Mouse (Mus musculus) erythroblast, embryonic 14.5 days (primary cell): Measurements from ENCODE around the gene Arpc5.

Source experiments
- GATA1 ChIP-seq: IDR thresholded peaks from 2 replicates; pipeline ENCODE4 v1.6.1; 2012; ENCODE audit warnings: low read length, inconsistent platforms, mixed read lengths
- TAL1 ChIP-seq: IDR thresholded peaks from 3 replicates; pipeline ENCODE4 v1.6.1; 2012; ENCODE audit warnings: low read length, inconsistent platforms, mixed read lengths

- no peak for TF ChIP-seq GATA1
- no peak for TF ChIP-seq TAL1
Observed at GRCm38 (mm10) chr1:152792736-152793494, 26.6 kb downstream of the Arpc5 start.
